Mouse (Mus musculus) heart, embryonic 16.5 days (tissue): ENCODE measurements around the gene Adk. TPM values are rescaled to one million over a fixed set of nuclear protein-coding genes. Genes with fewer than 3 reads are reported as not detected.

ENCODE experiments used
- ATAC-seq: fragments of 200-750 bp; cut with Nextera tagmentation; replicated peaks from 2 replicates; pipeline ENCODE4 v1.8.0; 2017; ENCODE audit warnings: moderate number of reproducible peaks; ENCODE audit not compliant: insufficient read depth, low FRiP score; ENCODE audit errors: extremely low read depth
- H3K27ac ChIP-seq: fragments of 300-500 bp; sonication (generic); 2 replicates; pipeline ENCODE4 v1.5.1; 2014; ENCODE audit warnings: mild to moderate bottlenecking, low read length, control low read depth, moderate library complexity
- H3K27me3 ChIP-seq: fragments of 300-500 bp; sonication (generic); 2 replicates; pipeline ENCODE4 v1.6.1; 2014; ENCODE audit warnings: low read length, mixed read lengths; ENCODE audit not compliant: control insufficient read depth, insufficient read depth
- H3K36me3 ChIP-seq: fragments of 300-500 bp; sonication (generic); 2 replicates; pipeline ENCODE4 v1.6.1; 2014; ENCODE audit not compliant: control insufficient read depth, insufficient read depth
- H3K4me1 ChIP-seq: fragments of 300-500 bp; sonication (generic); 2 replicates; pipeline ENCODE4 v1.6.1; 2014; ENCODE audit warnings: low read length, mixed read lengths; ENCODE audit not compliant: control insufficient read depth, insufficient read depth
- H3K4me2 ChIP-seq: fragments of 300-500 bp; sonication (generic); 2 replicates; pipeline ENCODE4 v1.6.1; 2014; ENCODE audit warnings: low read depth, mild to moderate bottlenecking, control low read depth, low read length
- H3K4me3 ChIP-seq: fragments of 300-500 bp; sonication (generic); 2 replicates; pipeline ENCODE4 v1.5.1; 2014; ENCODE audit warnings: mild to moderate bottlenecking, control low read depth, low read length
- H3K9ac ChIP-seq: fragments of 300-500 bp; sonication (generic); 2 replicates; pipeline ENCODE4 v1.6.1; 2014; ENCODE audit warnings: low read length, control low read depth
- H3K9me3 ChIP-seq: fragments of 300-500 bp; sonication (generic); replicated peaks from 2 replicates; pipeline ENCODE4 v1.6.1; 2016; ENCODE audit warnings: low read length; ENCODE audit not compliant: control insufficient read depth
- WGBS: fragments of 180-500 bp; shearing (Covaris S2); extraction: QIAGEN DNeasy Blood & Tissue Kit; methylation state at CpG from one replicate; pipeline ENCODE4 v1.1.7; 2014; 5-methylcytosine and 5-hydroxymethylcytosine counted together
- polyA plus RNA-seq: library from polyadenylated mRNA; unstranded; fragments of >200 nt; fragmentation: Nextera tagmentation; extraction: Ambion mirVana; gene quantifications from 2 replicates; pipeline ENCODE4 v1.2.1, GENCODE M21; 2015

The Adk gene
- polyA plus RNA-seq: 197 and 222 TPM in 2 replicates

DNA sequence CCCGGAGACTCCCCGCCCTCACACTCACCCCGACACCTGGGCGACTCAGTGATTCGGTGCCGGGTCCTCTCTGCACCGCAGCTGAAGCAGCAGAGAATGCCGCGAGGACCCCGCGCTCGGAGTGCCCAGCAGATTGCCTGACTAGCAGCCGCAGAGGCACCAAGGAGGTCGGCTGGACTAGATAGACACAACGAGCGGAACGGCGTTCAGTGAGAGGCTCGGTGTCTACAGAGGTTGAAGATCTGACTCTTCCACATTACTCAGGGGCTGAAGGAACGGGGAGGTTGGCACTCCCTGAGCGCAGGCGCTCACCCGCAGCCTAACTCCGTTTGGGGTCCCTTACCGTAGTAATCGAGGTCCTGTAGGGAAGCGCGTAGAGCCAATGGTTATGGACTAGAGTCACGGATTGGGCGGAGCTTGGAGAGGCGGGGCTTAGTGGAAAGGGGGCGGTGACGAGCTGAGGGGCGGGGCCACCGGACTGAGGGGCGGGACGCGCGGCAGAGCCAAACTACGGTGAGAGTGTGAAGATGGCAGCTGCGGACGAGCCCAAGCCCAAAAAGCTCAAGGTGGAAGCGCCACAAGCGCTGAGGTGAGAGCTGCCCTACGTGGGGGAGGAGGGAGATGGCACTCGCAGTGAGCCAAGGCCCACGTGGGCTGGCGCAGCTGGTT, at the start of gene Adk, which contains the start of gene Ap3m1:
TSS of gene Adk (plus strand) at position 463 of the 669 bp plus-strand sequence.
TSS of gene Ap3m1 (minus strand) at position 397 of the 669 bp plus-strand sequence.
- under 1% methylated on average over 48 of the region's 48 CpGs for WGBS
- H3K36me3 ChIP-seq: no peaks in the 10 kb centered on the region

GRCm38 (mm10) chr14:21013800-21014334, 38.5 kb upstream of the Adk start:
- Histone ChIP-seq H3K4me2 (no peak overlapping the region), H3K36me3 (peaks cover 45% of the 10 kb centered on the region), H3K27ac (no peak overlapping the region), H3K9me3 (no peaks in the 10 kb centered on the region), H3K4me3 (no peak overlapping the region), H3K4me1 (no peaks in the 10 kb centered on the region), H3K27me3 (no peaks in the 10 kb centered on the region), H3K9ac (no peak overlapping the region)
- ATAC-seq: no peak
- WGBS: 74% methylated on average over 5 of the region's 5 CpGs

More for the DNA sequence above, at the start of gene Adk, which contains the start of gene Ap3m1:
- H3K9ac ChIP-seq: peak within 1 kb of the TSS; percentile 90
- H3K4me1 ChIP-seq: peaks cover 19% of the 10 kb centered on the region
- no peaks in the 10 kb centered on the region for H3K27me3 ChIP-seq
- peak; percentile 97 for ATAC-seq
- H3K9me3 ChIP-seq: no peaks in the 10 kb centered on the region
- H3K4me2 ChIP-seq: peak within 1 kb of the TSS; percentile 97
- H3K27ac ChIP-seq: peak within 1 kb of the TSS; percentile 95
- peak within 1 kb of the TSS; percentile 77 for H3K4me3 ChIP-seq

DNA sequence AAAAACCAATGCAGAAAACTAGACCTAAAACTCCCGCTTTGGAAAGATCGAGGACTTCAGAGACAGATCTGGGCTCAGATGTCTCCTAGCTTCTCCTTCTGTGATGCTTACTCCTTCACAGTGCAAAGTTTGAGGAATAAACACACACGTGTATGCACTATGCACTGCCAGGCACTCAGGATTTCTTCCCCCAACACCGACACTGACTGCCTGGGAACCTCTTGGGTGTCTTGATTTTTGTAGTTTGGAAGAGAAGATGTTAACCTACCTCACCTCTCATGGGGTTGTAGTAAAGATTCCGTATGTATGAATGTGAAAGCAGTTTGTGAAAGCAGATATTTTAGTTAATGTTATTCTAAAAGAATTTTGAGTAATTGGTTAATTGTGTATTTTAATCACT, 34.5 kb upstream of the Adk start:
- 90% methylated on average over 5 of the region's 5 CpGs for WGBS

GRCm38 (mm10) chr14:21018977-21019376, 33.4 kb upstream of the Adk start:
- no peak overlapping the region for H3K4me2 ChIP-seq
- H3K4me3 ChIP-seq: no peak overlapping the region
- peaks cover 72% of the 10 kb centered on the region for H3K36me3 ChIP-seq
- no peaks in the 10 kb centered on the region for H3K4me1 ChIP-seq
- no peak for ATAC-seq
- H3K27ac ChIP-seq: no peak overlapping the region
- H3K27me3 ChIP-seq: no peaks in the 10 kb centered on the region
- no peaks in the 10 kb centered on the region for H3K9me3 ChIP-seq
- WGBS: 48% methylated on average over 3 of the region's 3 CpGs
- H3K9ac ChIP-seq: no peak overlapping the region

More for the DNA sequence above, 34.5 kb upstream of the Adk start:
- H3K4me2 ChIP-seq: no peak overlapping the region
- no peak overlapping the region for H3K27ac ChIP-seq
- no peaks in the 10 kb centered on the region for H3K27me3 ChIP-seq
- no peak overlapping the region for H3K9ac ChIP-seq
- H3K4me1 ChIP-seq: no peaks in the 10 kb centered on the region
- peaks cover 65% of the 10 kb centered on the region for H3K36me3 ChIP-seq
- H3K9me3 ChIP-seq: no peaks in the 10 kb centered on the region
- ATAC-seq: no peak
- no peak overlapping the region for H3K4me3 ChIP-seq

DNA sequence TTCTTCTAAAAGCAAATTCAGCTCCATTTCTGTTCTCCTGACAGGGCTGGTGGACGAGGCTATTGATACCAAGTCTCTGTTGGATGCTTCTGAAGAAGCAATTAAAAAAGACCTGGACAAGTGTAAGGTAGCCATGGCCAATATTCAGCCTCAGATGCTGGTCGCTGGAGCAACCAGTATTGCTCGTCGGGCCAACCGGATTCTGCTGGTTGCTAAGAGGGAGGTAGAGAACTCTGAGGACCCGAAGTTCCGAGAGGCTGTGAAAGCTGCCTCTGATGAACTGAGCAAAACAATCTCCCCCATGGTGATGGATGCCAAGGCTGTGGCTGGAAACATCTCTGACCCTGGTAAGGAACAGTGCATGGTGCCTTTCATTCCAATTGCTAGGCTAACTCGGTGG, 31.9 kb upstream of the Adk start:
- Histone ChIP-seq H3K36me3 (peaks cover 76% of the 10 kb centered on the region), H3K4me1 (no peaks in the 10 kb centered on the region), H3K27me3 (no peaks in the 10 kb centered on the region), H3K9me3 (no peaks in the 10 kb centered on the region), H3K9ac (no peak overlapping the region), H3K27ac (no peak overlapping the region), H3K4me2 (no peak overlapping the region), H3K4me3 (no peak overlapping the region)
- WGBS: 92% methylated on average over 8 of the region's 8 CpGs
- ATAC-seq: no peak

DNA sequence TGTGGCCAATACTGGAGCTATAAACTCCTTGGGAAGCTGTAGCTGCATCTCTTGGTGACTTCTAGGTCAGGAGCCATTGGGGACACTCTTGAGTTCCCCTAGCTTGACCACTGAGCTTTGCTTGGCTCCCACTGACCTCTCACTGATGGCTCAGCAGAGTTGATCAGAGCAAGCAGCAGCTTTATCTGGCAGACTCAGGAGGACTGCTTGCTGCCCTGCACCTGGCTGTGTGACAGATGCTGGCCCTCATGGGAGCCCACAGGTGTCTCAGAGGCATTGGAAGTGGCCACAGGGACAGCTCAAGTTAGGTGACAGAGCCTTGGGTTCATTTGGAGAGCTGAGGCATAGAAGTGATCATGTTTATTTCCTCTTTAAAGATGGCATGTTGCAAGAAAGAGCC, 24.8 kb upstream of the Adk start:
- ATAC-seq: no peak
- no peaks in the 10 kb centered on the region for H3K4me1 ChIP-seq
- H3K36me3 ChIP-seq: peaks cover 62% of the 10 kb centered on the region

GRCm38 (mm10) chr14:21029025-21029659, 23.2 kb upstream of the Adk start:
- no peak overlapping the region for H3K4me3 ChIP-seq
- peaks cover 57% of the 10 kb centered on the region for H3K36me3 ChIP-seq
- H3K9me3 ChIP-seq: no peaks in the 10 kb centered on the region
- H3K27ac ChIP-seq: no peak overlapping the region
- 65% methylated on average over 11 of the region's 11 CpGs for WGBS
- no peak for ATAC-seq
- no peak overlapping the region for H3K9ac ChIP-seq
- no peak overlapping the region for H3K4me2 ChIP-seq
- no peaks in the 10 kb centered on the region for H3K27me3 ChIP-seq
- H3K4me1 ChIP-seq: no peaks in the 10 kb centered on the region

More for the DNA sequence above, 24.8 kb upstream of the Adk start:
- no peak overlapping the region for H3K27ac ChIP-seq
- H3K9ac ChIP-seq: no peak overlapping the region
- no peak overlapping the region for H3K4me3 ChIP-seq
- no peaks in the 10 kb centered on the region for H3K9me3 ChIP-seq
- no peaks in the 10 kb centered on the region for H3K27me3 ChIP-seq
- no peak overlapping the region for H3K4me2 ChIP-seq

DNA sequence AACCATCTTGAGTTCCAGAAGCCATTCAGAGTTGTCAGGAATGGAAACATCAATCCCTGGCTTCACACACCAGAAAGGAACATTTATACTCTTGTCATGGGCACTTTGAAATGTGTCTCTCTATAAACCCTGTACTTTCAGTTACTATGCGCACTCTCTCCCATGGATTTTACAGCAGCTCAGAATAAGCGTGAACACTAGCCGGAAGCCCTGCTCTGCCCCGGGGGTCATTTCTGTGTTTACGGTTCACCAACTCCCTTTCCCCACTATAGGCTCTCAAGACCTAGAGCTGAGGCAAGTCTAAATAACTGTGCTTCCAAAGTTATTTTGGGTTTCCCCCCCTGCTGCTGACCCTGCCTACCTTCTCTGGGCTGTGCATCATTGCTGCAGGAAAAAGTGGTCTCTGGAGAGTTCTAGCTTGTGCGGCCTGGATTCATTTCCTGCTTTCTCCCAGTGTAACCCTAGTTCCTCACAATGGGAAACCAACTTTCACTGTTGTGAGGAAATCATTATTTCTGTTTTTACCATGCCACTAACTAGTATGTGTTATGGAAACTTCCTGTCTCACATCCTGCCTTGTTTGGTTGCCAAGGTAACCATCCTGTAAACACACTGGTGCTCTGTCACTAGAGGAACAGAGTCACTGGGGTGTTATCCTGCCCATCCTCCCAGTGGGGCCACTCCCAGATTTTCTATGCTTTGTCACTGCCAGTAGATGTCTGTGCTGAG, 20.4 kb upstream of the Adk start:
- no peak overlapping the region for H3K4me3 ChIP-seq
- peaks cover 49% of the 10 kb centered on the region for H3K36me3 ChIP-seq
- H3K4me2 ChIP-seq: no peak overlapping the region
- no peak overlapping the region for H3K9ac ChIP-seq
- no peaks in the 10 kb centered on the region for H3K4me1 ChIP-seq
- ATAC-seq: peak; percentile 86
- WGBS: 57% methylated on average over 6 of the region's 6 CpGs
- no peaks in the 10 kb centered on the region for H3K27me3 ChIP-seq
- H3K9me3 ChIP-seq: no peaks in the 10 kb centered on the region
- peak overlapping the region; percentile 71 for H3K27ac ChIP-seq
